Mouse (Mus musculus) forebrain, embryonic 16.5 days (tissue): ENCODE measurements around the gene Cog2. TPM values are rescaled to one million over a fixed set of nuclear protein-coding genes. Genes with fewer than 3 reads are reported as not detected.

Experiments
- ATAC-seq: fragments of 200-750 bp; cut with Nextera tagmentation; 2 replicates; pipeline ENCODE4 v1.8.0; 2017; ENCODE audit warnings: mild to moderate bottlenecking, moderate library complexity
- H3K27ac ChIP-seq: fragments of 300-500 bp; sonication (generic); 2 replicates; pipeline ENCODE4 v1.5.1; 2014; ENCODE audit warnings: low read length, control low read depth
- H3K27me3 ChIP-seq: fragments of 300-500 bp; sonication (generic); replicated peaks from 2 replicates; pipeline ENCODE4 v1.6.1; 2014; ENCODE audit warnings: low read length; ENCODE audit not compliant: control insufficient read depth, insufficient read depth
- H3K36me3 ChIP-seq: fragments of 300-500 bp; sonication (generic); 2 replicates; pipeline ENCODE4 v1.6.1; 2014; ENCODE audit not compliant: control insufficient read depth, insufficient read depth
- H3K4me1 ChIP-seq: fragments of 300-500 bp; sonication (generic); replicated peaks from 2 replicates; pipeline ENCODE4 v1.6.1; 2014; ENCODE audit warnings: low read length; ENCODE audit not compliant: control insufficient read depth, insufficient read depth
- H3K4me2 ChIP-seq: fragments of 300-500 bp; sonication (generic); 2 replicates; pipeline ENCODE4 v1.6.1; 2014; ENCODE audit warnings: mild to moderate bottlenecking, low read length, control low read depth
- H3K4me3 ChIP-seq: fragments of 300-500 bp; sonication (generic); replicated peaks from 2 replicates; pipeline ENCODE4 v1.5.1; 2014; ENCODE audit warnings: mild to moderate bottlenecking, low read length, control low read depth
- H3K9ac ChIP-seq: fragments of 300-500 bp; sonication (generic); replicated peaks from 2 replicates; pipeline ENCODE4 v1.6.1; 2014; ENCODE audit warnings: low read depth, low read length, control low read depth
- H3K9me3 ChIP-seq: fragments of 300-500 bp; sonication (generic); 2 replicates; pipeline ENCODE4 v1.6.1; 2016; ENCODE audit warnings: low read length; ENCODE audit not compliant: control insufficient read depth
- WGBS: fragments of 180-500 bp; shearing (Covaris S2); extraction: QIAGEN DNeasy Blood & Tissue Kit; methylation state at CpG from one replicate; pipeline ENCODE4 v1.1.7; 2014; 5-methylcytosine and 5-hydroxymethylcytosine counted together
- polyA plus RNA-seq: library from polyadenylated mRNA; unstranded; fragments of >200 nt; fragmentation: Nextera tagmentation; extraction: Ambion mirVana; gene quantifications from 2 replicates; pipeline ENCODE4 v1.2.1, GENCODE M21; 2015

The Cog2 gene
- polyA plus RNA-seq, 1 experiment from 2014 or later: 42.1 TPM

DNA sequence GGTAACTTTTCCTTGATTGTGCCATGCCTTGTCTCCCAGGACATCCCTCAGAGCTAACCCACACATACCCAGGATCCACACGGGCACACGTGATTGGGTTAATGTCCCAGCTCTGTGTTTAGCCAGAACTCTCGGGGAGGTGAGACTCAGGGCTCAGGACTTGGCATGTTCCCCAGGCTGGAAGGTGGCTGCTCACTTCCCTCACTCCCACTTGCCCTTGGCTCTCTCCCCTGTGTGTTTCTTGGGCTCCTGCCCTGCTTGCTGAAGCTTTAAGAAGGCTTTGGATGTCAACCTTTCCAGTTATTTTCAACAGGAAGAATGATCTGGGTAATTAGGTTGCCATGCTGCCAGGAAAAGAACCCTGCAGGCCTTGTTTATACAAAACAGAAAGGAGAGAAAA is 26.2 kb upstream of the Cog2 start:
- Histone ChIP-seq H3K27me3 (no peaks in the 10 kb centered on the region), H3K9ac (no peak overlapping the region), H3K9me3 (no peaks in the 10 kb centered on the region), H3K27ac (no peak overlapping the region), H3K36me3 (no peaks in the 10 kb centered on the region), H3K4me3 (no peak overlapping the region), H3K4me1 (no peaks in the 10 kb centered on the region), H3K4me2 (no peak overlapping the region)
- no peak for ATAC-seq
- 42% methylated on average over 3 of the region's 3 CpGs for WGBS

DNA sequence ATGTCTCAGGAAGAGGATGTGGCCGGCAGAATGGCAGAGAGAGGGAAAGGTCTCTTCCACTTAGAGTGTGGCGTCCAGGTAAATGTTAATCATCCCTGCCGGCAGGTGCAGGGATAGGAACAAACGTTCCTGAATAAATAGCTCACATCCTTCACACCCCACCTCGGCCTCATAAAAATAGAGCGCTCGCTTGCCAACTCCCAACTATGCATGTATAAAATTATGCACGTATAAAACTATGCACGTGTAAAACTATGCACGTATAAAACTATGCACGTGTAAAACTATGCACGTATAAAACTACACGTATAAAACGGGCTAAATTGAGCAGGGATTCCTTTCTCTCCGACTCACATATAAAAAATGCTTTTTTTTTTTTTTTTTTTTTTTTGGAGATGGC is 25.6 kb upstream of the Cog2 start:
- ATAC-seq: no peak
- WGBS: 87% methylated on average over 15 of the region's 15 CpGs
- no peaks in the 10 kb centered on the region for H3K4me1 ChIP-seq

DNA sequence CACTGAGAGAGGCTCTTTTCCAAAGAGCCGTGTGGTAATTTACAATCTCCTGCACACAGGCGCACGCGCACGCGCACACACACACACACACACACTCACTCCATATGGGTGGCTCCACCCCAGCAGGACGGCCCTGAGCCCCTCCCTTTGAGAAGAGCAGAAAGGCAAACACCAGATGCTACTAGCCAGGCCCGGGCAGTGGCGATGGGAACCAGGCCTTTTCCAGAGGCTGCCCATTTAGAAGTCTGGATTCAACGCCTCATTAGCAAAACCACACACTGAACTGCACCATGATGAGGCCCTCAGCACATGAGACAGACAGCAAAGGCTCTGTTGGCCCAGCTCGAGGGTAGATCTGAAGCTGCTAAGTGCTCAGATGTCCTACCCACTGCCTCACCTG is 24.9 kb upstream of the Cog2 start:
- Histone ChIP-seq H3K4me3 (no peak overlapping the region), H3K4me1 (no peaks in the 10 kb centered on the region), H3K27ac (no peak overlapping the region), H3K4me2 (no peak overlapping the region), H3K9ac (no peak overlapping the region), H3K9me3 (no peaks in the 10 kb centered on the region), H3K27me3 (no peaks in the 10 kb centered on the region), H3K36me3 (no peaks in the 10 kb centered on the region)
- no peak for ATAC-seq
- WGBS: 68% methylated on average over 11 of the region's 11 CpGs

More for the DNA sequence above, 25.6 kb upstream of the Cog2 start:
- Histone ChIP-seq H3K36me3 (no peaks in the 10 kb centered on the region), H3K4me2 (no peak overlapping the region), H3K4me3 (no peak overlapping the region), H3K27me3 (no peaks in the 10 kb centered on the region), H3K9me3 (no peaks in the 10 kb centered on the region), H3K27ac (no peak overlapping the region), H3K9ac (no peak overlapping the region)

DNA sequence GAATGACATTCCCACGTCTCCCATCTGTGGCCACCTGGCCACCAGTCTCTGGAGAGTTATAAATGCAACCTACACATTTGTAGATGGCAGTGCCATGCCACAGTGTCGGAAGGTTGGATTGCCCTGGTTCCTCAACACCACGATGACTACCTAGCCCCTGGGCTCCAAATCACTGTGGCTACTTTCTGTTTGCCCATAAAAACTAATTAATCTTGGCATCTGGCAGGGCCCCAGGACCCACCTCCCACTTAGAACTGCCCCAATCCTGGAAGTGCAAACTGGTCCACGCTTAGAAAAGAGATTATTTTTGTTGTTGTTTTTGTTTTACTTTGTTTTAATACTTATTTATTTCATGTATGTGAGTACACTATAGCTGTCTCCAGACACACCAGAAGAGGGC is 24.3 kb upstream of the Cog2 start:
- H3K27ac ChIP-seq: no peak overlapping the region
- ATAC-seq: no peak
- H3K36me3 ChIP-seq: no peaks in the 10 kb centered on the region
- no peak overlapping the region for H3K9ac ChIP-seq
- H3K4me3 ChIP-seq: no peak overlapping the region
- H3K27me3 ChIP-seq: no peaks in the 10 kb centered on the region
- 86% methylated on average over 4 of the region's 4 CpGs for WGBS
- no peaks in the 10 kb centered on the region for H3K4me1 ChIP-seq
- H3K4me2 ChIP-seq: no peak overlapping the region
- H3K9me3 ChIP-seq: no peaks in the 10 kb centered on the region

DNA sequence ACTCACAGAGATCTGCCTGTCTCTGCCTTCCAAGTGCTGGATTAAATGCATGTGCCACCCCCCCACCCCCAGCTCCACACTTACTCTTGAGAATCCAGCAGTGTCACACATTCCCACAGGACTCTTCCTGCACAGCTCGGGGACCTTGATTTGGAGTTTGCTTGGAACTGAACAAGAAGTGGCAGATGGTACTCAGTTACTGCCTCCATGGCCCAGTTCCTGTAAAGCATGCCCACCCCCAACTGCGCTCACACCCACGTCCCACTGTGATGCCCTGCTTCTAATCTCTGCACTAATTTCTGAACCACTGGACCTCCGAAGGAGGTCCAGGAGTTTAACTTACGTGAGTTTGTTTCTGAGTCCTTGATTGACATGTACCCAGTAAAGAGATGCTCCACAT is 23.7 kb upstream of the Cog2 start:
- no peaks in the 10 kb centered on the region for H3K4me1 ChIP-seq
- no peak for ATAC-seq
- no peak overlapping the region for H3K9ac ChIP-seq
- no peak overlapping the region for H3K4me2 ChIP-seq
- H3K36me3 ChIP-seq: no peaks in the 10 kb centered on the region
- WGBS: 90% methylated on average over 5 of the region's 5 CpGs
- no peaks in the 10 kb centered on the region for H3K9me3 ChIP-seq
- no peak overlapping the region for H3K27ac ChIP-seq
- H3K27me3 ChIP-seq: no peaks in the 10 kb centered on the region
- H3K4me3 ChIP-seq: no peak overlapping the region

DNA sequence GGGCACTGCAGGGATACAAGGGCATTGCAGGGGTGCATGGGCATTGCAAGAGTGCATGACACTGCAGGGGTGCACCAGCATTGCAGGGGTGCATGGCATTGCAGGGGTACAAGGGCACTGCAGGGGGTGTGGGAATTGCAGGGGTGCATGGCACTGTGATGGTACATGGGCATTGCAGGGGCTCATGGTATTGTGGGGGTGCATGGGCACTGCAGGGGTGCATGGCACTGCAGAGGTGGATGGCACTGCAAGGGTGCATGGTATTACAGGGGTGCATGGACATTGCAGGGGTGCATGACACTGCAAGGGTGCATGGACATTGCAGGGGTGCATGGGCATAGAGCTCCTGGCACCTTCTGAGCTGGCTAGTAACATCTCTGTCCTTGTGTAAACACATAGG is 22.2 kb upstream of the Cog2 start:
- Histone ChIP-seq H3K4me3 (no peak overlapping the region), H3K4me2 (no peak overlapping the region), H3K27me3 (no peaks in the 10 kb centered on the region), H3K27ac (no peak overlapping the region), H3K36me3 (no peaks in the 10 kb centered on the region), H3K9me3 (peaks cover 1% of the 10 kb centered on the region; the same call in 1 of the 2 replicates), H3K4me1 (no peaks in the 10 kb centered on the region), H3K9ac (no peak overlapping the region)
- no peak for ATAC-seq

DNA sequence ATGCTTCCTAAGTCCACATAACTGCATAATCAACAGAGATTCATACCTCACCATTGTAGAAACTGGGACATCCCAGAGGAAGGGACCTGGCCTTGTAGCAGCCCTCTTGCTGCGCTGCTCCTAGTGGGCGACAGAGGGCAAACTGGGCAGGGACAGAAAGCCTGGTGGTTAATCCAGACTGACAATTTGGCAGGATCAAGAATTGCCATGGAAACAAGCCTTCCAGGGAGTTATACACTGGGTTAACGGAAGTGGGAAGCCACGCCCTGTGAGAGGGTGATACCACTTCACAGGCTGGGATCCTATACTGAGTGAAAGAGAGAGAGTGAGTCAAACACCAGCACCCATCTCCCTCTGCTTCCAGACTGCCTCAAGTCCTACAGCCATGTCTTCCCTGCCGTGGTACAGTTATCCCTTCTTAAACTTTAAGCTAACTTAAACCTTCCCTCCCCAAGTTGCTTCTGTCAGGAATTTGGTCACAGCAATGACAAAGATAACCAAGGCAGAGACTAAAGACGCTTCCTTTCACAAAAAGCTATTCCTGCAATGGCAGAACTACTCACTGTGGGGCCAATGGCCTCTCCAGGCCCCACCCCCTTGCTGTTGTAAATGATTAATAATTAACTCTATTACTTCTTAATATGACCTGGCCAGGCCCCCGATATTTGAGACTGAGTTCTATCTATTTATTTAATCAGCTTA is 21.2 kb upstream of the Cog2 start:
- ATAC-seq: no peak
- Histone ChIP-seq H3K4me3 (no peak overlapping the region), H3K27me3 (no peaks in the 10 kb centered on the region), H3K4me1 (no peaks in the 10 kb centered on the region), H3K9me3 (peaks cover 4% of the 10 kb centered on the region; the same call in 1 of the 2 replicates), H3K27ac (no peak overlapping the region), H3K4me2 (no peak overlapping the region), H3K36me3 (no peaks in the 10 kb centered on the region), H3K9ac (no peak overlapping the region)
- 55% methylated on average over 7 of the region's 7 CpGs for WGBS

DNA sequence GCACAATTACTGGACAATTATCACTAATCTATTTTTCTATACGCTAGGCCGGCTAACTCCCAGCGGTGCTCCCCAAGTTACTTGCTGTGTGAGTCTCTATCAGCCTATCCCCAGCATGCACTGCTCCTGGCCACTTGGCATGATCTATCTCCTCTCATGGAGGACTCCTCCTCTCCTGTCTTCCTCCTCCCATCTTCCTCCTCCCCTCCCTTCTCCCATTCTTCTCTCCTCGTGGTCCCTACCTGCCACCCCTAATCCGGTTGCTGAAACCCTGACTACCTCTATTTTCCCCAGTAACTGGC is 20.7 kb upstream of the Cog2 start:
- Histone ChIP-seq H3K4me2 (no peak overlapping the region), H3K9ac (no peak overlapping the region), H3K27me3 (no peaks in the 10 kb centered on the region), H3K27ac (no peak overlapping the region), H3K4me3 (no peak overlapping the region), H3K4me1 (no peaks in the 10 kb centered on the region), H3K36me3 (no peaks in the 10 kb centered on the region), H3K9me3 (peaks cover 4% of the 10 kb centered on the region; the same call in 1 of the 2 replicates)
- no peak for ATAC-seq
- WGBS: 73% methylated on average over 5 of the region's 5 CpGs

DNA sequence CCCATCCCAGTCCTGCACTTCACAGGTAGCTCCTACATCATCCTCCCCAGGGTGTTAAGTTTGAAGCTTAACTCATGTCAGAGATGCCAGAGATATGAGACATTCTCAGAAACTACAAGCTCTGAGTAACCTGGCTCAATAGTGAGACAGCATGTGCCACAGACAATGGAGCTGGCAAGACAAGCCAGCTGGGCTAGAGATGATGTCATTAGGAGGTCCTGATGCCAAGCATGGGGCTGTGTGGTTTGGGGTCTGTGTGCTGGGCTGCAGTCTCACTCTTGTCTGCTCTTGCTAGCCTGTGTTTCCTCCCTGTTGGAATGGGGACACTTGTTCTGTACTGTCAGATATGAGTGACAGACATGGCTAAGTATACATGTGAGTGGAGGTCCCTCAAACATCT is 14.9 kb upstream of the Cog2 start:
- Histone ChIP-seq H3K9ac (no peak overlapping the region), H3K4me3 (no peak overlapping the region), H3K4me1 (no peaks in the 10 kb centered on the region), H3K9me3 (peaks cover 4% of the 10 kb centered on the region; the same call in 1 of the 2 replicates), H3K27me3 (no peaks in the 10 kb centered on the region), H3K36me3 (no peaks in the 10 kb centered on the region), H3K4me2 (no peak overlapping the region), H3K27ac (no peak overlapping the region)
- ATAC-seq: no peak
